Mouse (Mus musculus) ovary, postnatal 36 days (tissue): ENCODE results near the gene Entpd1.

Experiments
- DNase-seq: peaks from one replicate; pipeline ENCODE4 v3.0.0; 2022; ENCODE audit warnings: low spot score, mixed read lengths

Entpd1 gene

GRCm38 (mm10) chr19:40665778-40666177 is 53.6 kb downstream of the Entpd1 start:
- DNase-seq = no peak

- no peak for DNase-seq
Observed at GRCm38 (mm10) chr19:40667111-40667510, 54.9 kb downstream of the Entpd1 start.

GRCm38 (mm10) chr19:40675329-40675728 is 63.2 kb downstream of the Entpd1 start:
- DNase-seq = no peak

- DNase-seq = no peak
Observed at GRCm38 (mm10) chr19:40678087-40678486, 65.9 kb downstream of the Entpd1 start.

GRCm38 (mm10) chr19:40678532-40679307 is 66.6 kb downstream of the Entpd1 start:
- DNase-seq = no peak

- no peak for DNase-seq
Observed at GRCm38 (mm10) chr19:40679632-40680031, 67.5 kb downstream of the Entpd1 start.

GRCm38 (mm10) chr19:40684124-40684523 is 72.0 kb downstream of the Entpd1 start:
- no peak for DNase-seq

- DNase-seq = no peak
Observed at GRCm38 (mm10) chr19:40684566-40684965, 72.4 kb downstream of the Entpd1 start.

- no peak for DNase-seq
Observed at GRCm38 (mm10) chr19:40687291-40687927, 75.2 kb downstream of the Entpd1 start.

- DNase-seq = no peak
Observed at GRCm38 (mm10) chr19:40693201-40693600, 81.0 kb downstream of the Entpd1 start.

GRCm38 (mm10) chr19:40696116-40696515 is 84.0 kb downstream of the Entpd1 start:
- DNase-seq = no peak

- DNase-seq = no peak
Observed at GRCm38 (mm10) chr19:40698103-40698853, 86.1 kb downstream of the Entpd1 start.

- DNase-seq = no peak
Observed at GRCm38 (mm10) chr19:40699816-40700215, 87.7 kb downstream of the Entpd1 start.

GRCm38 (mm10) chr19:40702406-40702805 is 90.2 kb downstream of the Entpd1 start:
- no peak for DNase-seq

- DNase-seq = no peak
Observed at GRCm38 (mm10) chr19:40712889-40713628, 100.9 kb downstream of the Entpd1 start.

- DNase-seq = no peak
Observed at GRCm38 (mm10) chr19:40714700-40715099, 102.5 kb downstream of the Entpd1 start.

GRCm38 (mm10) chr19:40716981-40717380 is 104.8 kb downstream of the Entpd1 start:
- no peak for DNase-seq

- DNase-seq = no peak
Observed at GRCm38 (mm10) chr19:40719439-40720105, 107.4 kb downstream of the Entpd1 start.

GRCm38 (mm10) chr19:40720381-40720780 is 108.2 kb downstream of the Entpd1 start:
- DNase-seq = no peak

GRCm38 (mm10) chr19:40722137-40723038 is 110.2 kb downstream of the Entpd1 start:
- no peak for DNase-seq
